Mouse (Mus musculus) C2C12 (cell line): Measurements from ENCODE around the gene AI481877. TPM values are rescaled to one million over a fixed set of nuclear protein-coding genes. Genes with fewer than 3 reads are reported as not detected.

Source experiments
- H3K27me3 ChIP-seq: one replicate; pipeline ENCODE4 v1.6.1; 2011; ENCODE audit not compliant: control insufficient read depth, insufficient read depth, insufficient read length
- H3K36me3 ChIP-seq: one replicate; pipeline ENCODE4 v1.6.1; 2011; ENCODE audit not compliant: control insufficient read depth, insufficient read depth
- H3K4me3 ChIP-seq: one replicate; pipeline ENCODE4 v1.5.1; 2011; ENCODE audit warnings: mild to moderate bottlenecking, control low read depth; ENCODE audit not compliant: poor library complexity, insufficient read depth, severe bottlenecking
- H3K79me2 ChIP-seq: one replicate; pipeline ENCODE4 v1.6.1; 2011; ENCODE audit not compliant: control insufficient read depth, insufficient read depth
- H3K79me3 ChIP-seq: one replicate; pipeline ENCODE4 v1.6.1; 2011; ENCODE audit warnings: low read depth, control low read depth
- H3ac ChIP-seq: one replicate; pipeline ENCODE3; 2011; ENCODE audit warnings: low read depth; ENCODE audit not compliant: control insufficient read depth, insufficient read length
- CEBPB ChIP-seq: IDR thresholded peaks from one replicate; pipeline ENCODE4 v1.6.1; 2011; ENCODE audit warnings: low read depth, mild to moderate bottlenecking, control low read depth, moderate library complexity
- CTCF ChIP-seq: IDR thresholded peaks from one replicate; pipeline ENCODE4 v1.5.1; 2011; ENCODE audit not compliant: control insufficient read depth, insufficient read depth, insufficient read length
- FOSL1 ChIP-seq: IDR thresholded peaks from one replicate; pipeline ENCODE4 v1.8.0; 2011; ENCODE audit warnings: mild to moderate bottlenecking, low read length; ENCODE audit not compliant: poor library complexity, insufficient read depth, severe bottlenecking
- MAX ChIP-seq: IDR thresholded peaks from one replicate; pipeline ENCODE4 v1.6.1; 2011; ENCODE audit warnings: mild to moderate bottlenecking, control low read depth
- MYOD1 ChIP-seq: IDR thresholded peaks from one replicate; pipeline ENCODE4 v1.6.1; 2011; ENCODE audit warnings: low read depth; ENCODE audit not compliant: control insufficient read depth, insufficient read length
- MYOG ChIP-seq: IDR thresholded peaks from one replicate; pipeline ENCODE4 v1.6.1; 2011; ENCODE audit not compliant: control insufficient read depth, insufficient read length; ENCODE audit errors: extremely low read depth
- USF1 ChIP-seq: IDR thresholded peaks from one replicate; pipeline ENCODE4 v1.6.1; 2011; ENCODE audit warnings: low read depth, mild to moderate bottlenecking, control low read depth, moderate library complexity
- polyA plus RNA-seq: library from polyadenylated mRNA; unstranded; fragments of >200 nt; fragmentation: generic; extraction: Trizol; gene quantifications from one replicate; pipeline ENCODE4 v1.2.1, GENCODE M21; 2012; ENCODE audit warnings: missing spikeins

The AI481877 gene
- polyA plus RNA-seq, 1 experiment: not detected

DNA sequence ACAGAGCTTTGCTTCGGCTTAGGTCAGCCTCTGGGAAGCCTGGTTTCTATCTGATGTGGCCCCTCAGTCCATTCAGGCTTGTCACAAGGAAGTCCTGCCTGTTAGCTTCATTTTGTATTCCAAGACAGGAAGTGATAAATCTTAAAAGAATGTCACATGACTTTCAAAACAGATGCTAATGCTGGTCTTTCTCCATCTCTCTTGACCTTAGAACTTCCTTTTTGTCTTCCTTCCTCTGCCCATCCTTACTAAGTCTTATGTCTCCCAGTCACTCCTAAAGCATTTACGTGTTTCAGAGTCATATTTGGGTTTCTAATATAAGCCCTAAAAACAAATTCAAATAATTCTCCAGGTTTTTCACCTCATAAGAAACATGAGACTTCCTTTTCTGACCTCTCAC is 25.3 kb upstream of the AI481877 start:
- no peak for TF ChIP-seq MAX
- TF ChIP-seq FOSL1: no peak
- TF ChIP-seq MYOD1: no peak
- TF ChIP-seq MYOG: no peak
- TF ChIP-seq CTCF: no peak
- no peak for TF ChIP-seq USF1
- TF ChIP-seq CEBPB: no peak
- Histone ChIP-seq H3K36me3 (no peaks in the 10 kb centered on the region), H3ac (no peak overlapping the region), H3K4me3 (no peak overlapping the region), H3K79me2 (no peaks in the 10 kb centered on the region), H3K27me3 (no peaks in the 10 kb centered on the region), H3K79me3 (no peaks in the 10 kb centered on the region)

DNA sequence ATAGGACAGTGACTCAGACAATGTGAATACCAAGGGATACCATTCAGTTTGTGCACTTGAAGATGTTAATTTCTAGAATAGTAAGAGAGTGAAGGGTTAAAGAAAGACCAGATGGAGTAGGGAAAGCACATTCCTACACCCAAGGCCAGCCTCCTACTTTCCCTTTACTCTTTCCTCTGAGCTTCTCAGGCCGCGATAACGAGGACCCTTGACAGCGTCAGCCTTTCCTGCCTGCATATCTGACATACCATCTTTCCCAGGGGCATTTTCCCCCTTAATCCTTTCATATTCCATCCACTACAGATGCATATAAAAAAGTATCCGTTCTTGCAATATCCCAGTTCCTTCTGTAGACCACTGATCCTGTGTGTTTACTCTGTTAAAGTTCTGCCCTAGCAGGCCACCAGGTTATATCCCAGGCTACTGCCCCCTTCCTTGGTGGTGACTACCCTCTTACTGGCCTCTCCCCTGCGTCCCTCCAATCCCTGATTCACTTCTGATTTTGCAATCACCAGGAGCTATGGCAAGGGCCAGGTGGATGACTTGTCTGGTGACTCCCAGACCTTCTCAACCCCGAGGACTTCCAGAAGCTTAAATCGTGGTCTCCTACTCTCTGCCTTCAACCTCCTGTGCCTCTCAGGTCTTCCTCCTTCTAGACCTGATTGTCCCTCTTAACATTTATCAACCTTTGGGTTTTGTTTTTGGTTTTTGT is 22.3 kb upstream of the AI481877 start:
- no peak overlapping the region for H3ac ChIP-seq
- H3K36me3 ChIP-seq: no peaks in the 10 kb centered on the region

DNA sequence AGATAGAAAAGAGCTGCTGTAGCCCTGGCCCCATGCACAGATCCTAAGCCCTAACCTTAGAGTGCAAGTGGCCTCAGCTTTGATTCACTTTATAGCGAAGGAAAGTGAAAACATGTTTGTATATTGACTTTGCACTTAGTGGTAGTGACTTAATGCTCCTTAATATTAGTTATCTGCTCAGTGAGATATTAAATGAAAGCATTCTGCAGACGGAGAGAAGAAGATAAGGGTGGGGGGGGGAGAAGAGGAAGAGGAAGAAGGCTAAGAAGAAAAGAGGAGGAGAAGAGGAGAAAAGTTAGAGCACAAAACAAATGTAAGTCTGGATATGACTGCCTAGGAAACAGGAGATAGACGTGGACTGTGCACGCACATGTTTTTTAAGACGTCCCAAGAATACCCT is 21.5 kb upstream of the AI481877 start:
- Histone ChIP-seq H3K79me3 (no peaks in the 10 kb centered on the region), H3K36me3 (no peaks in the 10 kb centered on the region), H3K4me3 (no peak overlapping the region), H3K27me3 (no peaks in the 10 kb centered on the region), H3ac (no peak overlapping the region), H3K79me2 (no peaks in the 10 kb centered on the region)
- TF ChIP-seq CEBPB: no peak
- no peak for TF ChIP-seq USF1
- TF ChIP-seq MAX: no peak
- no peak for TF ChIP-seq MYOG
- TF ChIP-seq MYOD1: no peak

More for the DNA sequence above, 22.3 kb upstream of the AI481877 start:
- no peak for TF ChIP-seq CTCF
- no peak for TF ChIP-seq MYOD1
- no peak for TF ChIP-seq USF1
- no peak for TF ChIP-seq FOSL1
- no peak for TF ChIP-seq MYOG
- TF ChIP-seq CEBPB: no peak
- no peak for TF ChIP-seq MAX
- Histone ChIP-seq H3K4me3 (no peak overlapping the region), H3K27me3 (no peaks in the 10 kb centered on the region), H3K79me2 (no peaks in the 10 kb centered on the region), H3K79me3 (no peaks in the 10 kb centered on the region)

DNA sequence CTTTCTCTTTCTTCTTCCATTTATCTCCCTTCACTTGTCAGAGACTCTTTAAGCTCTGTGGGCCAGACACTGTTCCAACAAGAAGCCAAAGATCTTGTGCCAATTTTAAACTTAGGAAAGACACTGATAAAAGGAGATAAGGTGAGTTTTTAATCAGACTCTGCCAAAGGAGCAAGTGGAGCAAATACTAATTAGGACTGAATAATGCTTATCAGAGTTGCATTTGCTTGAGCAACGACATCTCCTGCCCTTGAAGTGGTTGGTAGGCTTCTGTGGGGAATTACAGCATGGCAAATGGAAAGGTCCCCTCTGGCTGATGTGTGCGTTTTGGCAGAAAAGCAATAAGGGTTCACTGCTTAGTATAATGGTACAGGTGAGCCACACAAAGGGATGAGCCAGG is 18.9 kb upstream of the AI481877 start:
- Histone ChIP-seq H3K4me3 (no peak overlapping the region), H3K79me2 (no peaks in the 10 kb centered on the region), H3K79me3 (no peaks in the 10 kb centered on the region), H3ac (no peak overlapping the region), H3K36me3 (no peaks in the 10 kb centered on the region), H3K27me3 (no peaks in the 10 kb centered on the region)
- TF ChIP-seq FOSL1 (no peak), USF1 (no peak), MYOG (no peak), CEBPB (no peak), CTCF (no peak), MAX (no peak), MYOD1 (no peak)

DNA sequence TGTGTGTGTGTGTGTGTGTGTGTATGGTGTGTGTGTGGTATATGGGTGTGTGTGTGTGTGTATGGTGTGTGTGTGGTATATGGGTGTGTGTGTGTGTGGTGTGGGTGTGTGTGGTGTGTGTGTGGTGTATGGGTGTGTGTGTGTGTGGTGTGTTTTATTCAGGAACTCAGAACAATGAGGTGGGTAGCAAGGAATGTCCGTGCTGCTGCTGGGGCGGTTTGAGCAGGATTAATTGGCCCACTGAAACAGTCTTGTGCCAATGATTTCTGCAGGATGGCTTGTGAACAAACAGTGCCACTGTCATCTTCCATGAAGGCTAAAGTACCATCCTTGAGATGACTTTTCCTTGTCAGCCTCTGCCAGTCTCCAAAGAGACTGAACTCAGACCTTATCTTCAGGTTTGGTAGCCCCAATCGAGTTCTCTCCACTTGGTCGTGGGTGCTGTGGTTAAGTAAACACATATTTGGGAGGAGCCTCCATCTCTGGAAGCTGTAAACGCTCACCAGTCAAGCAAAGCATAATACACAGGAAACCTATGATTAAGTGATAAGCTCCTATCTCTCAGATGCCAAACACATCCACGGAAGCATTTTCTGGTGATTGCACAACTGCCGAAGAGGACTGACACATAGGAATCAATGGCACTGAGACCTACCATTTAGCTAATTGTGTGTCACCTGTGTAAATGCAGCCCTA is 18.3 kb upstream of the AI481877 start:
- no peaks in the 10 kb centered on the region for H3K27me3 ChIP-seq
- no peak overlapping the region for H3ac ChIP-seq
- no peak overlapping the region for H3K4me3 ChIP-seq
- H3K36me3 ChIP-seq: no peaks in the 10 kb centered on the region
- H3K79me2 ChIP-seq: no peaks in the 10 kb centered on the region
- H3K79me3 ChIP-seq: no peaks in the 10 kb centered on the region
- no peak for TF ChIP-seq MAX
- TF ChIP-seq FOSL1: no peak
- no peak for TF ChIP-seq MYOG
- TF ChIP-seq CTCF: no peak
- TF ChIP-seq MYOD1: no peak
- no peak for TF ChIP-seq USF1
- TF ChIP-seq CEBPB: peak; percentile 41
